Mouse (Mus musculus) activated CD4-positive, CD25-positive, alpha-beta regulatory T cell, adult 9 weeks (primary cell): ENCODE results near the gene Slc12a1. TPM values are rescaled to one million over a fixed set of nuclear protein-coding genes. Genes with fewer than 3 reads are reported as not detected.

Experiments used
- polyA plus RNA-seq: library from polyadenylated mRNA; unstranded; fragments of 100-300 nt; shearing (Covaris generic); gene quantifications from one replicate; pipeline ENCODE4 v1.2.1, GENCODE M21; 2017

Slc12a1 gene
- polyA plus RNA-seq: not detected

GRCm38 (mm10) chr2:125152388-125152787 lies at the start of gene Slc12a1:
Gene Slc12a1, plus strand, starts transcription at chr2:125152505.

GRCm38 (mm10) chr2:125123477-125123852 lies 28.8 kb upstream of the Slc12a1 start, which contains the start of gene Myef2:
Gene Myef2, minus strand, starts transcription at chr2:125123661.

DNA sequence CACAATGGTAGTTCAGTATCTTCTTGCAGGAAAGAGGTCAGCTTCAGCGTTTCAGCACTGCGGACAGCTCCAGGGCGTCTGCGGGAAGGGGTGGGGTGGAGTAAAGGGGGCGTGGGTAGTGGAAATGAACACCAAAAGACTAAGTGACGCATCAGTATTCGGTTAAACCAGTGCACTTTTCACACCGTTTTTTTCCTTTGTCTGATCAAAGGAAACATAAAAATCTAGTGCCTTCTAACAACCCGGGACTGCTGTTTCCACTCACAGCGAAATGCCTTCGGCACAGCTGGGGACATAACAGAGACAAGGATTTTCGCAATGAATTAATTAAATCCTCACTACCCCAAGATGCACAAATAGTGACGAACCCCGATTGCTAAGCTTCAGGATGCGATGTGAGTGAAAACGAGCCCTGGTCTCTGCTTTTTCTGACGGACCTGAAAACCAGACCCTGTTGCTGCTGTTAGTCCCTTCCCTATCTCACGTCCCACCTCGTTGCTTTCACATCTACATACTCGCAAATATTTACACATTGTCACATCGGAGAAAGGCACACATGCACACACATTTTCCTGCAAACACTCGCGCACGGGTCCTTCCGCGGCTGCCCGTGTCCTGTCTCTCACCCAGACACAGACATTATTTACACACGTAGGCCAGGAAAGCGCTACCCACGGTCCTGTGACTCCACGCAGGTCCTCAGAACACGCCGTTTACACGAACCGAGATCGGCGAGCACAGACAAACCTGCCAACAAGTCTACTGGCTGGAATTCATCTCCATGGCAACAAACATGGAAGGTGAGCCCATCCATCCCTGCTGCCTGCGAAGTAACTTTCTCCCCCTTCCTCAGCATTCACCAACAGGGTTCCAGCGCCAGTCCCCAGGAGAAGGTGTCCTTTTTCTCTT lies 16.1 kb upstream of the Slc12a1 start, which contains the start of gene Ctxn2:
Gene Ctxn2 (plus strand): TSS at position 790 of the 909 bp plus-strand sequence.

DNA sequence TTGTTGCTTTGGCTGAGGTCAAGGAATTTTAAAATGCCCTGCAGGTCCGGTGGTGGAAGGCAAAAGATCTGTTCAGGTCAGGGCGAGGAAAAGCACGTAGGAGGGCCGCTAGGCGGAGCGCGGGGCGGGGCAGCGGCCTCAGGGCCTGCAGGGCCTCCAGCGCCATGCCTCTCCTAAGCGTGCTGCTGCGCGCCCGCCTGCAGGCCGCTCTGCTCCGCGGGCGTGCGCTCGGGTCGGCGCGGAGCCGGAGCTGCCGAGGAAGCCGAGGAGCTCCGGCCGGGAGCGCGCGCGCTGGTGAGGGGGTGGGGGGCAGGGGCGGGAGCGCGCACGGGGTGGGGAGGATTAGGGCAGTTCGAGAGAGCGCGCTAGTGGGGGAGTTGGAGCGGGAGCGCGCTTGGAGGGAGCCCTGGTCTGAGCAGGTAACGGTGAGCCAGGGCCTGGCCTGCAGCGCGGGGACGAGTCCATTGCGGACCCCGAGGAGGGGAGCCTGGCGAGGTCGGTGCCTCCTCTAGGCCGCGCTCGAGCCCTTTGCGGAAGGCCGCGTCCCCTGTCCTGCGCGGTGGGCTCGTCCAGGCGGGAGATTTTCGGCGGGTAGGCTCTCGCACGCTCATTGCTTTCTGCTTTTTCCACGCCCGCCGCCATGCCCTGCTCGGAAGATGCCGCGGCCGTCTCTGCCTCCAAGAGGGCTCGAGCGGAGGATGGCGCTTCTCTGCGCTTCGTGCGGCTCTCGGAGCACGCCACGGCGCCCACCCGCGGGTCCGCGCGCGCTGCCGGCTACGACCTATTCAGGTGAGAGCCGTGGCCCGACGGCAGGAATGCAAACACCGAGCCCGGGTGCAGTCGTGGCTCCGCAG lies 95.0 kb downstream of the Slc12a1 start, which contains the start of gene Dut:
Gene Dut (plus strand): TSS at position 83 of the 854 bp plus-strand sequence.

Other genes starting within 250 kb of the Slc12a1 start
- 1.5 TPM for gene Slc24a5, start 84.4 kb upstream of the Slc12a1 start, polyA plus RNA-seq
- 10.0 TPM for gene Myef2, start 28.8 kb upstream of the Slc12a1 start, polyA plus RNA-seq
- gene Ctxn2, start 15.8 kb upstream of the Slc12a1 start, polyA plus RNA-seq: not detected
- 47.9 TPM for gene Dut, start 94.7 kb downstream of the Slc12a1 start, polyA plus RNA-seq